Mouse (Mus musculus): ENCODE data around the gene March8.

DNA sequence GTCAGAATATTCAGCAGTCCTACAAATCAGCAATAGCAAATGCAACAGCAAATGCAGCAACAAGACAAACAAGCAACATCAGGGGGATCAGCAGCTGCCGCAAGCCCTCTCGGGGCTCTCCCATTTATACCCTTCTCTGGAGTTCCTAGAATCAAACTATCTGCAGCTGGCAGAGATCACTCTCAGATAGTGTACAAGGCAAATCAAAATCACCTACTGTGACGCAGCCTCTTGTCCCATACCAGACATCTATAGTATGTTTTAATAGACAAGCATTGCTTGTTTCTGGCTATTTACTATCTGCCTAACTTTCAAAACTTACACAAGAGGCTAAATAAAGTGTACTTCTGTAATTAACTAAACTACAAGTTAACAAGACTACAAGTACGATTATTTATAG is 24.2 kb downstream of the March8 start:
- TF ChIP-seq POLR2A (IDR thresholded peaks at IDR 0.05; ENCODE audit: borderline replicate concordance, extremely low read depth, low read depth, low read length), result no peak
- no peak for TF ChIP-seq CTCF (IDR thresholded peaks at IDR 0.05; ENCODE audit: insufficient read depth, low read length)

Data from lung, adult 2 months (tissue).